Mouse (Mus musculus) neural tube, embryonic 15.5 days (tissue): ENCODE results near the gene Defb38. TPM values are rescaled to one million over a fixed set of nuclear protein-coding genes. Genes with fewer than 3 reads are reported as not detected.

Source experiments
- ATAC-seq: fragments of 200-750 bp; cut with Nextera tagmentation; 2 replicates; pipeline ENCODE4 v1.8.0; 2017; ENCODE audit warnings: mild to moderate bottlenecking, moderate TSS enrichment, moderate library complexity; ENCODE audit not compliant: low FRiP score
- H3K27ac ChIP-seq: fragments of 300-500 bp; sonication (generic); replicated peaks from 2 replicates; pipeline ENCODE4 v1.5.1; 2015; ENCODE audit warnings: mild to moderate bottlenecking, inconsistent platforms
- H3K27me3 ChIP-seq: fragments of 300-500 bp; sonication (generic); replicated peaks from 2 replicates; pipeline ENCODE4 v1.6.1; 2015; ENCODE audit warnings: inconsistent platforms
- H3K36me3 ChIP-seq: fragments of 300-500 bp; sonication (generic); 2 replicates; pipeline ENCODE4 v1.6.1; 2015; ENCODE audit warnings: inconsistent platforms
- H3K4me1 ChIP-seq: fragments of 300-500 bp; sonication (generic); 2 replicates; pipeline ENCODE4 v1.6.1; 2015; ENCODE audit warnings: inconsistent platforms
- H3K4me2 ChIP-seq: fragments of 300-500 bp; sonication (generic); 2 replicates; pipeline ENCODE4 v1.6.1; 2015; ENCODE audit warnings: inconsistent platforms, mild to moderate bottlenecking, moderate library complexity
- H3K4me3 ChIP-seq: fragments of 300-500 bp; sonication (generic); replicated peaks from 2 replicates; pipeline ENCODE4 v1.5.1; 2015; ENCODE audit warnings: mild to moderate bottlenecking, inconsistent platforms
- H3K9ac ChIP-seq: fragments of 300-500 bp; sonication (generic); replicated peaks from 2 replicates; pipeline ENCODE4 v1.6.1; 2015; ENCODE audit warnings: mild to moderate bottlenecking, inconsistent platforms
- H3K9me3 ChIP-seq: fragments of 300-500 bp; sonication (generic); replicated peaks from 2 replicates; pipeline ENCODE4 v1.6.1; 2016; ENCODE audit warnings: inconsistent platforms
- WGBS: fragments of 180-500 bp; shearing (Covaris S2); methylation state at CpG from one replicate; pipeline ENCODE4 v1.1.7; 2015; ENCODE audit warnings: mixed read lengths; 5-methylcytosine and 5-hydroxymethylcytosine counted together
- polyA plus RNA-seq: library from polyadenylated mRNA; unstranded; fragments of >200 nt; fragmentation: Nextera tagmentation; extraction: Ambion mirVana; gene quantifications from 2 replicates; pipeline ENCODE4 v1.2.1, GENCODE M21; 2015

The Defb38 gene
- polyA plus RNA-seq, result not detected in 2 replicates

DNA sequence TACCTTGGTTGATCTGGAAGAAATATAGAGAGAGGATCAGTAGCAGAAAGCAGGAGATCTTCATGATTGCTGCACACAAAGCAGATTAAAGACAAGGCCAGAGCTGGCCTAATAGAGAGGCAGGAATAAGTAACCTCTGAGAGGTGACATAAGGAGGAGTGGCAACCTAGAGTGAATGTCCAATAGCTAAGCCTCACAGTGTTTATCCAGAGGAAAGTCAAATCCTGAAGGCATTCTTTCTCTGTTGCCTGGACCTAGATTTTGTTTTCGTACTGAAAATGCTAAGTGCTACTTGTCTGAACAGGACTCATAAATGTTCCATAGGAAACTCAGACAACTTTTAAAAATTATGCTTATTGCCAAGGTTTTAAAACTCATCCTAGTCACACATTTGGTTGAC, at the start of gene Defb38:
Gene Defb38, minus strand, starts transcription at position 101 of the 400 bp plus-strand sequence.
- Histone ChIP-seq H3K9ac (no peak within 1 kb of the TSS), H3K4me1 (no peaks in the 10 kb centered on the region), H3K4me3 (no peak within 1 kb of the TSS), H3K27me3 (no peaks in the 10 kb centered on the region), H3K9me3 (no peaks in the 10 kb centered on the region), H3K27ac (no peak within 1 kb of the TSS), H3K4me2 (no peak within 1 kb of the TSS), H3K36me3 (no peaks in the 10 kb centered on the region)
- 82% methylated on average over 1 of the region's 1 CpGs for WGBS
- no peak for ATAC-seq

GRCm38 (mm10) chr8:19066013-19066412, 39.6 kb upstream of the Defb38 start:
- Histone ChIP-seq H3K27me3 (no peaks in the 10 kb centered on the region), H3K9ac (no peak overlapping the region), H3K4me1 (no peaks in the 10 kb centered on the region), H3K9me3 (no peaks in the 10 kb centered on the region), H3K36me3 (no peaks in the 10 kb centered on the region), H3K27ac (no peak overlapping the region), H3K4me2 (no peak overlapping the region), H3K4me3 (no peak overlapping the region)
- no peak for ATAC-seq
- WGBS, result 79% methylated on average over 2 of the region's 2 CpGs

GRCm38 (mm10) chr8:19064710-19065109, 38.3 kb upstream of the Defb38 start, which contains the start of gene Defb39:
TSS of gene Defb39 (minus strand) at chr8:19064810.
- no peaks in the 10 kb centered on the region for H3K9me3 ChIP-seq
- H3K4me1 ChIP-seq, result no peaks in the 10 kb centered on the region
- no peak for ATAC-seq
- H3K27ac ChIP-seq, result no peak within 1 kb of the TSS
- no peak within 1 kb of the TSS for H3K4me3 ChIP-seq
- WGBS, result 79% methylated on average over 1 of the region's 1 CpGs
- H3K27me3 ChIP-seq, result no peaks in the 10 kb centered on the region
- no peak within 1 kb of the TSS for H3K4me2 ChIP-seq
- no peak within 1 kb of the TSS for H3K9ac ChIP-seq
- H3K36me3 ChIP-seq, result no peaks in the 10 kb centered on the region

- no peak overlapping the region for H3K4me3 ChIP-seq
- no peak overlapping the region for H3K4me2 ChIP-seq
- no peaks in the 10 kb centered on the region for H3K36me3 ChIP-seq
- no peaks in the 10 kb centered on the region for H3K9me3 ChIP-seq
- H3K27ac ChIP-seq, result no peak overlapping the region
- no peak overlapping the region for H3K9ac ChIP-seq
- H3K4me1 ChIP-seq, result no peaks in the 10 kb centered on the region
- no peaks in the 10 kb centered on the region for H3K27me3 ChIP-seq
- no peak for ATAC-seq
Measured at GRCm38 (mm10) chr8:19062891-19063290, 36.5 kb upstream of the Defb38 start.

- Histone ChIP-seq H3K4me1 (no peaks in the 10 kb centered on the region), H3K27me3 (no peaks in the 10 kb centered on the region), H3K4me2 (no peak overlapping the region), H3K9ac (no peak overlapping the region), H3K27ac (no peak overlapping the region), H3K36me3 (no peaks in the 10 kb centered on the region), H3K9me3 (0 out of 2 replicates have a peak, but pooled peaks cover 3% of the 10 kb centered on the region), H3K4me3 (no peak overlapping the region)
- WGBS, result 95% methylated on average over 14 of the region's 14 CpGs
- no peak for ATAC-seq
Measured at GRCm38 (mm10) chr8:19045242-19045641, 18.9 kb upstream of the Defb38 start.

Other genes starting within 250 kb of the Defb38 start
- not detected in 2 replicates for gene Defb40, start 48.3 kb downstream of the Defb38 start, polyA plus RNA-seq
- gene Defb37, start 35.5 kb downstream of the Defb38 start, polyA plus RNA-seq, result not detected in 2 replicates
- gene Defb39, start 38.2 kb upstream of the Defb38 start, polyA plus RNA-seq, result not detected in 2 replicates
- gene Defb12, start 88.3 kb upstream of the Defb38 start, polyA plus RNA-seq, result not detected in 2 replicates
- not detected in 2 replicates for gene Defb34, start 97.2 kb upstream of the Defb38 start, polyA plus RNA-seq
- gene Gm45826, start 114.2 kb upstream of the Defb38 start, polyA plus RNA-seq, result not detected in 2 replicates
- not detected in 2 replicates for gene Defb14, start 167.8 kb upstream of the Defb38 start, polyA plus RNA-seq
- not detected in 2 replicates for gene Defb4, start 172.1 kb upstream of the Defb38 start, polyA plus RNA-seq
- gene Defb6, start 198.9 kb upstream of the Defb38 start, polyA plus RNA-seq, result not detected in 2 replicates
- gene Defb46, start 213.3 kb upstream of the Defb38 start, polyA plus RNA-seq, result not detected in 2 replicates
- gene Defb5, start 221.0 kb upstream of the Defb38 start, polyA plus RNA-seq, result not detected in 2 replicates